Mouse (Mus musculus) forebrain, embryonic 14.5 days (tissue): ENCODE data around the gene Ccr10. TPM values are rescaled to one million over a fixed set of nuclear protein-coding genes. Genes with fewer than 3 reads are reported as not detected.

Experiments used
- ATAC-seq: fragments of 200-750 bp; cut with Nextera tagmentation; 2 replicates; pipeline ENCODE4 v1.8.0; 2017; ENCODE audit warnings: mild to moderate bottlenecking, moderate library complexity
- DNase-seq: peaks from one replicate; pipeline ENCODE4 v3.0.0-alpha.2; 2015; ENCODE audit warnings: low spot score
- H3K27ac ChIP-seq: fragments of 300-500 bp; sonication (generic); 2 replicates; pipeline ENCODE4 v1.5.1; 2014; ENCODE audit warnings: low read depth, mild to moderate bottlenecking, control low read depth, low read length, moderate library complexity
- H3K27me3 ChIP-seq: fragments of 300-500 bp; sonication (generic); replicated peaks from 2 replicates; pipeline ENCODE4 v1.6.1; 2014; ENCODE audit warnings: low read length, control low read depth, mixed read lengths; ENCODE audit not compliant: control insufficient read depth, insufficient read depth
- H3K36me3 ChIP-seq: fragments of 300-500 bp; sonication (generic); 2 replicates; pipeline ENCODE4 v1.6.1; 2014; ENCODE audit warnings: low read length, control low read depth; ENCODE audit not compliant: control insufficient read depth, insufficient read depth
- H3K4me1 ChIP-seq: fragments of 300-500 bp; sonication (generic); 2 replicates; pipeline ENCODE4 v1.6.1; 2014; ENCODE audit warnings: antibody characterized with exemption, low read length, control low read depth; ENCODE audit not compliant: control insufficient read depth, insufficient read depth
- H3K4me2 ChIP-seq: fragments of 300-500 bp; sonication (generic); 2 replicates; pipeline ENCODE4 v1.6.1; 2014; ENCODE audit warnings: mild to moderate bottlenecking, control low read depth, low read length
- H3K4me3 ChIP-seq: fragments of 300-500 bp; sonication (generic); 2 replicates; pipeline ENCODE4 v1.5.1; 2014; ENCODE audit warnings: low read depth, low read length, control low read depth
- H3K9ac ChIP-seq: fragments of 300-500 bp; sonication (generic); 2 replicates; pipeline ENCODE4 v1.6.1; 2014; ENCODE audit warnings: mild to moderate bottlenecking, low read length, control low read depth, moderate library complexity
- H3K9me3 ChIP-seq: fragments of 300-500 bp; sonication (generic); replicated peaks from 2 replicates; pipeline ENCODE4 v1.6.1; 2016; ENCODE audit warnings: low read length, control low read depth, mixed read lengths; ENCODE audit not compliant: control insufficient read depth
- WGBS: fragments of 180-500 bp; shearing (Covaris S2); extraction: QIAGEN DNeasy Blood & Tissue Kit; methylation state at CpG from one replicate; pipeline ENCODE4 v1.1.7; 2014; 5-methylcytosine and 5-hydroxymethylcytosine counted together
- polyA plus RNA-seq: library from polyadenylated mRNA; unstranded; fragments of >200 nt; fragmentation: Nextera tagmentation; extraction: Ambion mirVana; gene quantifications from 2 replicates; pipeline ENCODE4 v1.2.1, GENCODE M21; 2014

Gene Ccr10
- polyA plus RNA-seq, 1 experiment from 2014 or later: 0.10 TPM

- H3K27me3 ChIP-seq: peaks cover 14% of the 10 kb centered on the region
- H3K4me2 ChIP-seq: no peak overlapping the region
- no peak overlapping the region for H3K4me3 ChIP-seq
- ATAC-seq: no peak
- no peaks in the 10 kb centered on the region for H3K4me1 ChIP-seq
- no peaks in the 10 kb centered on the region for H3K36me3 ChIP-seq
- H3K9me3 ChIP-seq: no peaks in the 10 kb centered on the region
- no peak overlapping the region for H3K27ac ChIP-seq
- H3K9ac ChIP-seq: 0 out of 2 replicates have a peak overlapping the region, but pooled peaks have one; percentile 17
- WGBS: 82% methylated on average over 14 of the region's 14 CpGs
- no peak for DNase-seq
Observed at GRCm38 (mm10) chr11:101182771-101183517, 7.7 kb upstream of the Ccr10 start.

- 93% methylated on average over 11 of the region's 11 CpGs for WGBS
Observed at GRCm38 (mm10) chr11:101181961-101182360, 6.7 kb upstream of the Ccr10 start.

GRCm38 (mm10) chr11:101180846-101181740 is 5.8 kb upstream of the Ccr10 start:
- Histone ChIP-seq H3K9ac (no peak overlapping the region), H3K4me3 (no peak overlapping the region), H3K27me3 (peaks cover 32% of the 10 kb centered on the region), H3K36me3 (no peaks in the 10 kb centered on the region), H3K4me1 (0 out of 2 replicates have a peak, but pooled peaks cover 3% of the 10 kb centered on the region), H3K9me3 (no peaks in the 10 kb centered on the region), H3K4me2 (no peak overlapping the region), H3K27ac (no peak overlapping the region)
- 47% methylated on average over 10 of the region's 10 CpGs for WGBS
- ATAC-seq (no peak), DNase-seq (peak; percentile 81)

More at GRCm38 (mm10) chr11:101181961-101182360, 6.7 kb upstream of the Ccr10 start:
- H3K9me3 ChIP-seq: no peaks in the 10 kb centered on the region
- H3K36me3 ChIP-seq: no peaks in the 10 kb centered on the region
- no peak overlapping the region for H3K4me3 ChIP-seq
- peaks cover 24% of the 10 kb centered on the region for H3K27me3 ChIP-seq
- H3K4me1 ChIP-seq: 0 out of 2 replicates have a peak, but pooled peaks cover 2% of the 10 kb centered on the region
- H3K9ac ChIP-seq: no peak overlapping the region
- no peak for ATAC-seq
- no peak overlapping the region for H3K27ac ChIP-seq
- no peak overlapping the region for H3K4me2 ChIP-seq
- DNase-seq: no peak

GRCm38 (mm10) chr11:101180261-101180660 is 5.0 kb upstream of the Ccr10 start:
- no peaks in the 10 kb centered on the region for H3K36me3 ChIP-seq
- H3K9ac ChIP-seq: no peak overlapping the region
- no peaks in the 10 kb centered on the region for H3K9me3 ChIP-seq
- H3K4me1 ChIP-seq: 0 out of 2 replicates have a peak, but pooled peaks cover 3% of the 10 kb centered on the region
- H3K4me2 ChIP-seq: no peak overlapping the region
- WGBS: 69% methylated on average over 17 of the region's 17 CpGs
- H3K27ac ChIP-seq: no peak overlapping the region
- H3K4me3 ChIP-seq: no peak overlapping the region
- peaks cover 32% of the 10 kb centered on the region for H3K27me3 ChIP-seq
- ATAC-seq (no peak), DNase-seq (no peak)

GRCm38 (mm10) chr11:101179306-101179705 is 4.1 kb upstream of the Ccr10 start:
- peaks cover 5% of the 10 kb centered on the region; the same call in 1 of the 2 replicates for H3K4me1 ChIP-seq
- no peaks in the 10 kb centered on the region for H3K9me3 ChIP-seq
- WGBS: 83% methylated on average over 15 of the region's 15 CpGs
- peaks cover 41% of the 10 kb centered on the region for H3K27me3 ChIP-seq
- DNase-seq (no peak), ATAC-seq (no peak)
- H3K4me2 ChIP-seq: no peak overlapping the region
- no peak overlapping the region for H3K4me3 ChIP-seq
- no peak overlapping the region for H3K27ac ChIP-seq
- H3K9ac ChIP-seq: no peak overlapping the region
- no peaks in the 10 kb centered on the region for H3K36me3 ChIP-seq

GRCm38 (mm10) chr11:101178061-101179058 is 3.1 kb upstream of the Ccr10 start:
- Histone ChIP-seq H3K4me3 (no peak overlapping the region), H3K4me2 (no peak overlapping the region)
- ATAC-seq: no peak

GRCm38 (mm10) chr11:101176933-101177773 is 1.9 kb upstream of the Ccr10 start:
- peak overlapping the region; percentile 54; the same call in 1 of the 2 replicates for H3K4me2 ChIP-seq
- no peaks in the 10 kb centered on the region for H3K9me3 ChIP-seq
- ATAC-seq (no peak), DNase-seq (peak; percentile 69)
- no peaks in the 10 kb centered on the region for H3K36me3 ChIP-seq
- H3K4me3 ChIP-seq: peak overlapping the region; percentile 28; the same call in 1 of the 2 replicates
- WGBS: 23% methylated on average over 22 of the region's 22 CpGs
- H3K27ac ChIP-seq: no peak overlapping the region
- no peak overlapping the region for H3K9ac ChIP-seq
- H3K27me3 ChIP-seq: peaks cover 51% of the 10 kb centered on the region
- peaks cover 22% of the 10 kb centered on the region for H3K4me1 ChIP-seq

More at GRCm38 (mm10) chr11:101178061-101179058, 3.1 kb upstream of the Ccr10 start:
- H3K27ac ChIP-seq: no peak overlapping the region
- H3K36me3 ChIP-seq: no peaks in the 10 kb centered on the region
- WGBS: 52% methylated on average over 36 of the region's 36 CpGs
- no peak overlapping the region for H3K9ac ChIP-seq
- H3K4me1 ChIP-seq: peaks cover 14% of the 10 kb centered on the region
- H3K9me3 ChIP-seq: no peaks in the 10 kb centered on the region
- H3K27me3 ChIP-seq: peaks cover 49% of the 10 kb centered on the region
- DNase-seq: no peak
